Mouse (Mus musculus): Measurements from ENCODE around the gene Setmar.

DNA sequence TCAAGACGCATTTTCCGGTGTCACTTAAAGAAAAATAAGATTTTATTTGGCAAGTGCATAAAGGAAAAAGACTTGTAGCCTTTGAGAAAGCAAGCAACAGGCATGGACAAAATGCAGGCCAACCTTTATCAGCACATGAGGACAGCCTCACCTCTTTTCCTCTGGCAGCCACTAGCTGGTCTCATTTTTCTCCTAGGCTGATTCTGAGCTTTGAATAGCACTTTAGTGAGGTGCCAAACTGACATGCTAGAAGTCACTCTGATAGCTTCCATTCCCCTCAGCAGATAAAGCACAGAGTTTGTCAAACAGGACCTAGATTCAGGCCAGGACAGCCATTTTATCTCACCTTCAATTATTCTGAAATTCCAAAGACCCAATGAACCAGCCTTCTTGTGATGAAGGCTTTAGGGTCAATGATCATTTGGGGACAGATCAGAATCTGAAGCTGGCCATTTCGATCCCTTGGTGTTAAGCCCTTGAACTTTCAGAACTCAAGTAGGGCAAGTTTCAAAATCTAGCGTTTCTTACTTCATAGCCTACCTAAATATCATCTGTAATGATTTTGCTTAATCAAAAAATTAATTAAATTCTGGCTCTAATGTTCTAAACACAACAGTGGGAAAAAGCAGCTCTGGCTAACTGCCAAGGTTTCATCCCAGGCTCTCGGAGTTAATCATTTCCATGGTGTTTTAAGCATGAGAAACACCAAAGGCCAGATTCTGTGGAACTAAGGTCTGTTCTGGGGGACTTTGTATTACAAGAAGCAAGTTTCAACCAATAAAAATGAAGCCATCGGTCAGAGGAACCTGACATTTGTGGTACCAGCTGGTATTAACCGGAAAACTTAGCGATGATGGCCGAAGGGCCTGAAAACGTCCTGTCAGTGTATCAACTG is 37.3 kb downstream of the Setmar start:
- TF ChIP-seq ZMIZ1 (IDR thresholded peaks at IDR 0.05; ENCODE audit: low read depth, low read length) (no peak), JUND (IDR thresholded peaks at IDR 0.05; ENCODE audit: low read depth, low read length) (no peak), EP300 (IDR thresholded peaks at IDR 0.05; ENCODE audit: low read depth in 1 of 2, low read length in 2 of 2) (no peak), CTCF (IDR thresholded peaks at IDR 0.05 in 2 of 3, conservative IDR thresholded peaks at IDR 0.05 in 1 of 3; ENCODE audit: control insufficient read depth in 1 of 3, insufficient read depth in 1 of 3, low read depth in 2 of 3, low read length in 3 of 3, poor library complexity in 1 of 3, severe bottlenecking in 1 of 3) (no peak)

Data from MEL (cell line).